Mouse (Mus musculus) thymus, adult 2 months (tissue): ENCODE measurements at regions not wholly inside any gene's neighbourhood (a gene's known extent, or its start where the extent isn't known, plus 50 kb on each side); places are given as distances from the start of the nearest gene placed in this dataset.
A peak's percentile ranks its signal among the peaks of the same experiment; 100 is the strongest.

Experiments
- CTCF ChIP-seq: fragments of 200-500 bp; IDR thresholded peaks from 2 replicates; pipeline ENCODE4 v1.5.1; 2012; ENCODE audit warnings: mild to moderate bottlenecking, control low read depth, low read length, moderate library complexity, borderline replicate concordance; ENCODE audit not compliant: control insufficient read depth, poor library complexity, insufficient read depth; ENCODE audit errors: extremely low read depth
- POLR2A ChIP-seq: fragments of 200-500 bp; IDR thresholded peaks from 2 replicates; pipeline ENCODE4 v1.6.1; 2012; ENCODE audit warnings: mild to moderate bottlenecking, low read length, control low read depth, moderate library complexity; ENCODE audit not compliant: control insufficient read depth, poor library complexity, insufficient read depth; ENCODE audit errors: extremely low read depth

GRCm38 (mm10) chrX:93911087-93911840 is 57.2 kb upstream of the AU015836 start:
- TF ChIP-seq CTCF (peak; percentile 44; the same call in 1 of the 2 replicates), POLR2A (no peak)
